Mouse (Mus musculus) embryonic stem cell, embryonic (primary cell): Measurements from ENCODE around the gene Fchsd2.

Experiments used
- CTCF ChIA-PET, 4 experiments: fragments of 300-600 bp in 2 of 4; fragments of 350-600 bp in 2 of 4; sonication (Branson Sonifier 250); formaldehyde crosslinking; loops; one replicate each; lab custom pipeline; 2022; ENCODE audit warnings: inconsistent platforms in 2 of 4; lab: Charles Lee
- POLR2A ChIA-PET, 4 experiments: fragments of 300-600 bp in 2 of 4; fragments of 350-600 bp in 2 of 4; sonication (Branson Sonifier 250); formaldehyde crosslinking; loops; one replicate each; lab custom pipeline; 2022; ENCODE audit warnings: antibody characterized with exemption in 4 of 4, inconsistent platforms in 1 of 4; lab: Charles Lee

Fchsd2 gene

GRCm38 (mm10) chr7:101097084-101097483 is 4.4 kb downstream of the Fchsd2 start:
- POLR2A ChIA-PET, result interaction anchor here in 3 of 4 experiments (0.7 to 1.0 kb wide), 3 partner anchors 10 to 12 kb away, joined by 3 to 4 read pairs (median 3); no protein-coding TSS in a partner anchor

GRCm38 (mm10) chr7:101099981-101100380 is 7.3 kb downstream of the Fchsd2 start:
- ChIA-PET POLR2A (interaction anchor here in 1 of 4 experiments (0.6 kb wide), 1 partner anchor 494 kb away, joined by 3 read pairs; no protein-coding TSS in a partner anchor), CTCF (no interaction called here)

More at GRCm38 (mm10) chr7:101097084-101097483, 4.4 kb downstream of the Fchsd2 start:
- CTCF ChIA-PET, result interaction anchor here in 2 of 4 experiments (0.5 to 0.6 kb wide), 2 partner anchors 542 to 1003 kb away, joined by 3 read pairs; no protein-coding TSS in a partner anchor

DNA sequence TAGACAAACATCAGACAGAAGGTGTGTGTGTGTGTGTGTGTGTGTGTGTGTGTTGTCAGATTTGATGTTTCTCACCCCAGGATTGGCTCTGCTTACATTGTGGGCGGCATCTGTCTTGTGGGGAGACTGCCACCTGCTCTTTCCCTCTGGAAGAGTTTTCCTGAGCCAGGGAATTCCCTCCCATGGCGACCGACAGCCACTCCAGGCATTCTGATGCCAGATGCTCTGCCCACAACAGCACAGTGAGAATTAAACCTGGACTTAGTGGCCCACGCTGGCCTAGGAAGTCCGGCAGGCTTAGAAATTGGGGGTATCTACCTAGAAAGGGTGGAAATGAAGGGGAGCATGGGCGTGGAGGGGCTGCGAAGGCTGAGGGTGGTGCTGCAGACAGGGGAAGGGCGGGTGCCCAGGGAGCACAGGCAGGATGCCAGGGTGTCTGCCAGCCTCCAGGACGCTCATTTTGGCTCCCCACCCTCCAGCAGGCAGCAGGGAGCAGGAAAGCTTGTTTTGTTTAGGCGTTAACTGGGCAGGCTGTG is 8.6 kb downstream of the Fchsd2 start:
- POLR2A ChIA-PET, result no interaction called here

GRCm38 (mm10) chr7:101106666-101107065 is 14.0 kb downstream of the Fchsd2 start:
- ChIA-PET CTCF (interaction anchor here in 1 of 4 experiments (0.6 kb wide), 1 partner anchor 308 kb away, joined by 3 read pairs; no protein-coding TSS in a partner anchor), POLR2A (interaction anchor here in 3 of 4 experiments (0.9 to 1.5 kb wide), 4 partner anchors 10 to 243 kb away, joined by 3 to 4 read pairs (median 4); partner anchors contain the start of gene Relt (in 1 of the 3))

More for the DNA sequence above, 8.6 kb downstream of the Fchsd2 start:
- CTCF ChIA-PET, result no interaction called here

GRCm38 (mm10) chr7:101107073-101107810 is 14.6 kb downstream of the Fchsd2 start:
- ChIA-PET POLR2A (interaction anchor here (0.6 to 1.7 kb wide), 19 partner anchors 9 to 612 kb away, joined by 3 to 7 read pairs (median 4); partner anchors contain the start of genes Atg16l2 (in 2 of the 4), Arhgef17 (in 1 of the 4) and Relt (in 1 of the 4)), CTCF (interaction anchor here (0.6 to 1.4 kb wide), 9 partner anchors 11 to 572 kb away, joined by 3 to 6 read pairs (median 4); no protein-coding TSS in a partner anchor)

DNA sequence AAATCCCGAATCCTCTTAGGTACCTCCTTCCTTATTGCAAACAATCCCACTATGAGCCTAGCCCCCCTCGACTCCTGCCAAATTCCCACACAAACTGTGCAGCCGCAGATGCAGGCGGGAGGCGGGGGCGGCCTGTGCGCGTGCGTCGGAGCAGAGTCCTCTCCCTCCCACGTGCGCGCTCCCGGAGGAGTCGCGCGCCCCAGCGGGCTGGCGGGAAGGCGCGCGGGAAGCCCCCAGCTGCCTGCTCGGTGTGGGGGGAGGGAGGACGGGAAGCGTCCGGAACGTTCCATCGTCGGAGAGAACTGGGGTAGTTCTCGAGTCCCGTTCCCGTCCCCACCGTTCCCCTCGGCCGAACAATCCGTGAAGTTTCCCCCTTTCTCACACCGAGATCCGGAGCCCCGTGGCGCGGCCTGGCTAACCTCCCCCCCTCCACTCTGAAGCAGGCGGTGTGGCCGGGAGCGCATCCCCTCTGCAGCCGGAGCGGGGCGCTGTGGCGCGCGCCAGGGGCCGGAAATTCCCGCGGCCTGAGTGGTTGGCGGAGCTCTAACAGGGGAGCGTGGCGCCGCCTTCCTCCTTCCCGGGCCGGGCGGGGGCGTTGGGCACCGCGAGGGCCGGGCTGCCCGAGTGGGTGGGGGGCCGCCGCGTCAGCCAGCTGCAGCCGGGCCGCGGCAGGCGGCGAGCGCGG is 15.4 kb downstream of the Fchsd2 start:
- CTCF ChIA-PET, result interaction anchor here (0.5 to 1.8 kb wide), 22 partner anchors 9 to 571 kb away, joined by 3 to 6 read pairs (median 4); partner anchors contain the start of gene Plekhb1 (in 1 of the 4)
- POLR2A ChIA-PET, result interaction anchor here (0.6 to 2.0 kb wide), 42 partner anchors 9 to 1267 kb away, joined by 3 to 9 read pairs (median 3); partner anchors contain the start of genes Atg16l2 (in 3 of the 4), Relt (in 2 of the 4), Arhgef17 (in 1 of the 4) and Lipt2 (in 1 of the 4)

- POLR2A ChIA-PET, result interaction anchor here (0.6 to 2.0 kb wide), 44 partner anchors 9 to 1268 kb away, joined by 3 to 9 read pairs (median 3); partner anchors contain the start of genes Atg16l2 (in 3 of the 4), Relt (in 2 of the 4), Arhgef17 (in 1 of the 4) and Lipt2 (in 1 of the 4)
These were observed 16.0 kb downstream of the Fchsd2 start for GRCm38 (mm10) chr7:101108653-101109005.

GRCm38 (mm10) chr7:101109006-101109855 is 16.6 kb downstream of the Fchsd2 start:
- ChIA-PET POLR2A (interaction anchor here (0.6 to 2.0 kb wide), 46 partner anchors 9 to 950 kb away, joined by 3 to 9 read pairs (median 3); partner anchors contain the start of genes Atg16l2 (in 3 of the 4), Relt (in 2 of the 4), Arhgef17 (in 1 of the 4) and Lipt2 (in 1 of the 4)), CTCF (interaction anchor here (0.5 to 1.8 kb wide), 19 partner anchors 9 to 693 kb away, joined by 3 to 6 read pairs (median 4); partner anchors contain the start of gene Plekhb1 (in 1 of the 4))

More at GRCm38 (mm10) chr7:101108653-101109005, 16.0 kb downstream of the Fchsd2 start:
- CTCF ChIA-PET, result interaction anchor here (0.5 to 1.8 kb wide), 18 partner anchors 10 to 446 kb away, joined by 3 to 6 read pairs (median 4); partner anchors contain the start of gene Plekhb1 (in 1 of the 4)

DNA sequence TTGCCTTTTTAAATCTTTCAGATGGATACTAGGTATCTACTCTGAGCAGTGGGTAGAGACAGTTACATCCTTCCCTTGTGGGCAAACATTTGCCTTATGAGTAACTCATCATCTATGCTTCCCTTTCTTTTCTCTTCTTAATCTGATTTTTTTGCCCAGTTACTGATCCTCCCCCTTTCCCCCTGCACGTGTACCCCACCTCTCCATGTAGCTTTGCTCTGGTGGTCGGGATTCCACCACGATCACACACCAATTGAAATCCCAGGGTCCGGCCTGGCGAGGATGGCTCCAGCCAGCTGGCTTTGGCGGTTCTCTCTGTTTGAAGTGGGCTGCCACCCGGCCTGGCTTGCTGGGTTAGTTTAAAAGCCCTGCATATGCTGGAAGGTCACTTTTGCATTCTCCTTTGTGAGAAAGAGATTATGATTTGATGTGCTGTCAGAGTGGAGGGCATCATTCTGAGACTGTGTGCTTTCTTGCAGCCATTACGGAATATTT is 17.2 kb downstream of the Fchsd2 start:
- POLR2A ChIA-PET, result interaction anchor here (0.6 to 2.0 kb wide), 13 partner anchors 9 to 372 kb away, joined by 3 to 9 read pairs (median 4); no protein-coding TSS in a partner anchor
- CTCF ChIA-PET, result interaction anchor here in 2 of 4 experiments (0.6 to 1.7 kb wide), 4 partner anchors 120 to 694 kb away, joined by 3 to 6 read pairs (median 4); no protein-coding TSS in a partner anchor

GRCm38 (mm10) chr7:101113410-101113809 is 20.7 kb downstream of the Fchsd2 start:
- ChIA-PET POLR2A (no interaction called here), CTCF (no interaction called here)

DNA sequence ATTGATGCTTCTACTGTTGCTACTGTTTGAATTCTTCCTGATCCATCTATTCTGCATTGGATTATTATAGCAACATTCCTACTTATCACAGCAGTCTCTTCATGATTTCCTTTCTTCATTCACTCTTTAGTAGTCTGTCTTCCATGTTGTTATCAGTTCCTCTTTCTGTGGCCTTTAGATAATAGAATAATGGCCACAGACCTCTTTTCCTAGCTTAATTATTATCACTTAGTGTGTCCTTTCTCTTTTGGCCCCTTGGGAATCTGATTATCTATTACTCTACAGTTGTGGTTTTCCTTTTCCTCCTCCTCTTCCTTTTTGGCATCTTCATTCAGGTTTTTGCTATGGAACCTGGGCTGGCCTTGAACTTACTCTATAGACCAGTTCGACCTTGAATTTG is 21.7 kb downstream of the Fchsd2 start:
- ChIA-PET POLR2A (no interaction called here), CTCF (no interaction called here)

DNA sequence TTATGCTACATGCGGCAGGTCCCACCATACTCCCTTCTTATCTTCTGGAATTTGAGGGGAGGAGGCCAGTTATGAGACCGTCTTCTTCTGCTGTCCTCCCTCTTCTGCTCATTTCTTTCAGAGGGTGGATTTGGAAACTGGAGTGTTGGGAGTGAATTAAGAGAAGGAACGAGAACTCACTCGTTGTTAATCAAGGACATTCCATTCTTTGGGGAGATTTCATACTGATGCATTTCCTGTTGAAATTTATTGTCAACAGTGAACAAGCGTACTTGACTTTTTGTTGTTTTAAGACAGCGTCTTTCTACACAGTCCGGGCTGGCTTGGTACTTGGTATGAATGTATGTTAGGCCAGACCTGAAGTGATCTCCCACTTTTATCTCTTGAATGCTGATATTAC is 26.7 kb downstream of the Fchsd2 start:
- POLR2A ChIA-PET, result interaction anchor here in 3 of 4 experiments (0.7 to 2.3 kb wide), 4 partner anchors 10 to 49 kb away, joined by 3 to 9 read pairs (median 4); no protein-coding TSS in a partner anchor
- CTCF ChIA-PET, result interaction anchor here in 1 of 4 experiments (0.6 to 2.0 kb wide), 2 partner anchors 11 to 169 kb away, joined by 3 to 5 read pairs; no protein-coding TSS in a partner anchor

- POLR2A ChIA-PET, result interaction anchor here in 1 of 4 experiments (1.1 kb wide), 1 partner anchor 15 kb away, joined by 4 read pairs; no protein-coding TSS in a partner anchor
- CTCF ChIA-PET, result no interaction called here
These were observed 31.1 kb downstream of the Fchsd2 start for GRCm38 (mm10) chr7:101123579-101124347.

DNA sequence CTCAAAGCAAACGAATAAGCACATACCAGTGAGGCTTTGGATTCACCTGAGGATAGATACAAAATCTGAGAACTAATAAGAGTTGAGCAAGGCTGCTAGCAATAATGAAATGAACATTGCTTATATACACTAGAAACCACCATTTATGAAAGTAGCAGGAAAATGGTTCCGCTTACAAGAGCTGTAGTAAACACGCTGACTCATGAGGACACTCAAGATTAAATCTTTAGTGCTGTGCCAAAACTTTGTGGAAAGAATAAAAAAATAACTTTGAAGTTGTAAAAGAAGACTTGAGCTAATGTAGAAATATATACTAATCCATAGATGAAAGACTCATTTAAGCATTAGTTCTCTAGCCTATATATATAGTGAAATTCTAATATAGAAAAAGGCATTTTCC is 35.1 kb downstream of the Fchsd2 start:
- POLR2A ChIA-PET, result interaction anchor here in 1 of 4 experiments (1.2 kb wide), 1 partner anchor 11 kb away, joined by 3 read pairs; no protein-coding TSS in a partner anchor
- CTCF ChIA-PET, result no interaction called here

DNA sequence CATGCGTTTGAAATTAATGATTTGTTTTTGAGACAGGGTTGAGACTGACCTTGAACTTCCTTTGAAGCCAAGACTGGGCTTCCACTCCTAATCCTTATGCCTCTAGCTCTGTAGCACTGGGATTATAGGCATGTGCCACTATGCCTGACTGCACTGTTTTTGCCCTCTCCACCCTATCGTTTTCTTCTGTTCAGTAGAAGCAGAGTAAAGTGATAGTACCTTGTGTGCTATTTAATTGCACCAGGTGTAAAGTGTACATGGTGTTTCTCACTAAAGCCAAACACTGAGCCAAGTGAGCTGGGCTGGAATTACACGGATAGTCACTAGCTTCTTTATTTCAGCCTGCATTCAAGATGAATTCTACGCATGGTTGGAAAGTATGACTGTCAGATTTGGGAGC is 35.9 kb downstream of the Fchsd2 start:
- ChIA-PET CTCF (interaction anchor here in 1 of 4 experiments (0.5 kb wide), 1 partner anchor 17 kb away, joined by 3 read pairs; no protein-coding TSS in a partner anchor), POLR2A (interaction anchor here in 2 of 4 experiments (0.6 to 1.2 kb wide), 2 partner anchors 10 to 168 kb away, joined by 3 read pairs; no protein-coding TSS in a partner anchor)
